Mouse (Mus musculus): Measurements from ENCODE around the gene D430041D05Rik.

DNA sequence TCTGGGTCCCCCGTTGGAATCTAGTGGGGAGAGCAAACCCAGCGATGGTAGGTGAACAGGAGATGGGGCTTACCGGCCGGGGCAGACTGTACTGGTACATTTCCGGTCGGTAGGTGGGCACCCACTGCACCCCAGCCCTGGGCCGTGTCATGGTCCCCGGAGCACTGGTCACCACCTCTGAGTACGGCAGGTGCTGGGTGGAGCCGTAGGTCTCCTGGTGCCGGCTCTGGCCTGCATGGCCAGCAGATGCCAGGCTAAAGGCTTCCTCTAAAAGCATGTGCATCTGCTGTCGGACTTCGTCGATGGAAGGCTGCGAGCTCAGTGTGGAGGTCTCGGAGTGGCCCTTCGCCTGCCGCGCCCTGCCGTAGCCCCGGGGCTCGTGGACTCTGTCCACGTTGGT lies 243.0 kb downstream of the D430041D05Rik start:
- TF ChIP-seq CTCF (IDR thresholded peaks at IDR 0.05; ENCODE audit: insufficient read depth, low read length) (no peak), POLR2A (IDR thresholded peaks at IDR 0.05; ENCODE audit: borderline replicate concordance, extremely low read depth, low read depth, low read length) (no peak)

All from lung, adult 2 months (tissue).